Mouse (Mus musculus): ENCODE measurements at regions not wholly inside any gene's neighbourhood (a gene's known extent, or its start where the extent isn't known, plus 50 kb on each side); places are given as distances from the start of the nearest gene placed in this dataset.

DNA sequence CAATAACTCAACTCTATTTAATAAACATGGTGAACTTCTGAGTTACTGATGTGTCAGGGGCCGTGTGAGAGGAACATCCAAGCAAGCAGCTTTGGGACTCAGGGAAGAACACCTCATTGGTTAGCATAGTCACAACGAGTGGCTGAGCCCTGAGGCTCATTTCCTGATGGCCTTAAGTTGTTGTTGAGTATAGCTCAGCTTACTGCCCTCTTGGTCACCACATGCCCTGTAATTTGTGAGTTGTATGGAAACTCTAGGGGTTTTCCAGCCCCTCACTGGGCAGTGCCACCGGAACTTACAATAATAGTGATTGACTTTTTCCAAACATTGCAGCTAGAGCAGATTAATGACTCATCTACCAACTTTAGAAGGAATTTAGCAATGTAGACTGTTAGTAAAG, 173.4 kb downstream of the 1700129C05Rik start:
- no peak for DNase-seq (ENCODE audit: inconsistent age in 2 of 2, low spot score in 1 of 2)

DNA sequence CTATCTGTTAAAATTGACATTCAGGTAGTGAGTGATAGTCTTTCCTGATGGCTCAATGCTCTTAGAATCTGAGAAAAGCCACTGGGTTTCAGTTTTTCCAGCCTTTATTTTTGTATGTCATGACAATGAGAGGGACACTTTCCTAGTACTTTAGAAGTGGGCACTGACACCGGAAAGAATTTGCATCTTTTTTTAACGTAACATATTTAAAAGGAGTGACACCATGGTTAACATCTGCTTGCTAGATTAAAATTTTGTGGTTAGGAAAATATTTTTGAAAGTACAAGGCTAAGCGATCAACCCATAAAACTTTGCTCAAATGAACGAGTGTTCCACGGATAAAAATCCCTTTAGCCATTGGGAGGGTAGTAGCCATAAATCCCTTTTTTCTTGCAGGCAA, 174.7 kb downstream of the 1700129C05Rik start:
- DNase-seq (ENCODE audit: inconsistent age in 2 of 2, low spot score in 1 of 2): no peak

DNA sequence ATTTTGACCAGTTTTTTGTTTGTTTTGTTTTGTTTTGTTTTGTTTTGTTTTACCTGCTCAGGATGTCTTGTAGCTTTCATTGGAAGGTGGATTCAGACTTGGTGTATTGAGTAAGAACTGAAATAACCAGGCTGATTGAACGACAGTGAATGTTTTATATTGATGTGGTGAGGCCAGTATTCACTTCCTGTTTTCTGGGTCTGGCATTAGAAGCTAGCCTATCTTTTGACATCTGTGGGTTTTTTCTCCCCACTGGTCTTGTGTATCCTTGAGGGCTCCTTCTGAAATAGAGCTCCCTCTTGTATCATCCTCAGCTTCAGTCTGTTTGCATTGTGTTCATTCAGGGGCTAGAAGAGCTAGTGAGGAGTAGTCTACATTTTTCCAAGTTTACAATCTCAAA, 175.5 kb downstream of the 1700129C05Rik start:
- no peak for DNase-seq (ENCODE audit: inconsistent age in 2 of 2, low spot score in 1 of 2)

DNA sequence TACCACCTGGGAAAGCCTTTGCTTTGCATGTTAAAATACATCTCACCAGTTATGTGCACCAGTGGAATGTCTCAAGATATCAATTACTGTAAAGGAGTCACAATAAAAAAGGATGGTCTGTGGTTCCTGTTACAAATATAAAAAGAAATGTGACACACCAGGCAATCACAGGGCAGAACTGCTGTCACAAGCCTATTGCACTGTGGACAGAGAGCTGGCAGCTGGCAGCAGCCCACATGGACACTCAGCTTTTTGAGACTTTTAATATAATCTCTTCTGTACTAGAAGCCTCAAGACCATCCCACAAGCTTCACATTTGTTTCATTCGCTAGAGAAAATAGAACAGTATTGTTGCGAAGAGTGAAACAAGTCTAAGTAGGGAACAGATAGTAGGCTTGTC, 197.7 kb downstream of the 1700129C05Rik start:
- no peak for DNase-seq (ENCODE audit: inconsistent age in 2 of 2, low spot score in 1 of 2)

DNA sequence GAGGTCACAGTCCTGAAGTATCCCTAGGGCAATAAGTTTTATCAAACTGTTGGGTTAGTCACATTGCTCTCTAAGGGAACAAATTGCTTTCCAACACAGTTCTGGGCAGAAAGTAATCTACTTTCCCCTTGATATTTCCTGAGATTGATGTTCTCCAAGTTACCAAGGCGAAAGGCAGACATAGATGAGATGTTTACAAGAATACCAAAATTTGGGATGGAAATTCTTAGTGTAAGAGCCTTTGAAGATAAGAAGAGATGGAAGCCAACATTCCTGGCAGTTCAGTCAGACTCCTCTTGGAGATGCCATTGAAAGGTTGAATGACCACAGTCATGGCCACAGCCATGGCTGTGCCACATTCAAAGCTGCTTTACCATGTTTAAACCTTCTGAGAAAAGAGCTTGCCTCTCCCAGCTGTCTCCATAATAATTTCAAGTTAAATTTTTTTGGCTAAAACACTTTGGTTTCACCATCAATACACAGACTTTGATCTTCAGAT, 199.4 kb downstream of the 1700129C05Rik start:
- DNase-seq (ENCODE audit: inconsistent age in 2 of 2, low spot score in 1 of 2): peak in 1 of 2 experiments; percentile 56

DNA sequence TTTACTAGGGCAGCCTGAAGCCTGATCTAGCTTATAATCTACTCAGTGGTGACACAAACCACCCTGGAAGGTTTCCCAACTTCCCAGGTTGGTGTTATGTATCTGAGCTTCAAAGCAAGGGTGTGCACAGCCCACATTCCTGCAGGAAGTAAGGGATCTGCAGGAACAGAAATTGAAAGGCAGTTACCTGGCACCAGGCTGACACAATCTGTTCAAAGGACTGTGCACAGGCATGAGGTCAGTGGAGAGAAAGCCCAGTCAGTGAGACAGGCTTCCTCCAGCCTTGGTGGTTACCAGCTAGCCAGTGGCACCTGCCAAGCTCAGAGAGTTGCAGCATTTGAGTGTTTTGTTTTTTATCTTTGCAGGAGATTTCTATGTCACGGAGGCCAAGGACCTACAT, 203.6 kb downstream of the 1700129C05Rik start:
- DNase-seq (ENCODE audit: inconsistent age in 2 of 2, low spot score in 1 of 2): peak in 1 of 2 experiments; percentile 76

DNA sequence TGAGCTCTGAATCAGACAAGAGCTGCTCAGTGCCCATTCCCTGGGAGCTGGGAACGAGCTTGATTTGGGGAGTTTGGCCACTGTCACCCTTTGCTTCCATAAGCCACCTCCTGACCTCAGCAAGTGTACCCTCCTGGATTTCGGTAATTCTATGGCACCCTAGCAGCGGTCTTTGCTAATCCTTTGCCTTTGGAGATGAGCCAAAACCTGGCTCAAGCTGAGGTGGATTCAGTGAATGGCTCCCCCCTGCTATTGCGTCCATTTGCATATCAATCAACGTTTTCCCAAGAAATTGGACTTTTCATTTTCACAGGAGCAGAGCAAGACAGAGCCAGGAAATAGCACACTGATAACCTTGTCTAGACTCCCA, 204.1 kb downstream of the 1700129C05Rik start:
- DNase-seq (ENCODE audit: inconsistent age in 2 of 2, low spot score in 1 of 2): no peak

DNA sequence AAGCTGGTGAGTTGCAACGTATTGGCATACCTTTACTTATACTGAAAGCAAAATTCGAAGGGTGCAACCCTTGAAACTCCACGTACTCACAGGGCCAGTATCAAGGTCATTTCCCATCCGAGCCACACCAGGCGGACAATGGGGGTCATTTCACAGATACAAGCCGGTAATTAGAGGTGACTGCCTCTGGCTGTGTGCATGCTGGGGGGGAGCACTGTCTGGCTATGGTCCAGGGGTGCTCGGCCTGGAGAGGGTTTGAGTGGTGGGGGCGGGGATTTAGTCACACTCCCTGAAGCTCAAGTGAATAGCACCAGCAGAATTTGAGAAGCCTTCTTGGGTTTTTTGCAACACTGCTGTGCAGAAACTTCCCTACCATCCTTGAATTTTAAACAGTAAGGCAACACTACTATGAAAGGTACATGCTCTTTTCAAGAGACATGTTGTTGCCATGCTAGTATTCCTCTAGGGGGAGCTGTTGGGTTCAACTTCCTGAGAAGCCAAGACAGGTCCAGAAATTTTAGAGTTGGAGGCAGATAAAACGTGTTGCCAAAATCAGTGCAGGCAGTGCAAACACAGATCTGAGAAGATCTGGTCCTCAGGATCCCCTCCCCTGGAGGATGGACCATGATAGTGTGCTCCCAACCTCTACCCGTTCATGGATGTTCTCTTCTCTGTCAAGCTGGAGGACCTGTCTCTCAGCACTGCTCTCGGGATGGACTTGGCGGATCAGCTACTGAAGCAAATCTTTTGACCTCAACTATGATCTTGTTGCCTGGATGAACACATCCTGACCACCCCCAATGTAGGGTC, 204.7 kb downstream of the 1700129C05Rik start:
- peak in 1 of 2 experiments; percentile 71 for DNase-seq (ENCODE audit: inconsistent age in 2 of 2, low spot score in 1 of 2)

DNA sequence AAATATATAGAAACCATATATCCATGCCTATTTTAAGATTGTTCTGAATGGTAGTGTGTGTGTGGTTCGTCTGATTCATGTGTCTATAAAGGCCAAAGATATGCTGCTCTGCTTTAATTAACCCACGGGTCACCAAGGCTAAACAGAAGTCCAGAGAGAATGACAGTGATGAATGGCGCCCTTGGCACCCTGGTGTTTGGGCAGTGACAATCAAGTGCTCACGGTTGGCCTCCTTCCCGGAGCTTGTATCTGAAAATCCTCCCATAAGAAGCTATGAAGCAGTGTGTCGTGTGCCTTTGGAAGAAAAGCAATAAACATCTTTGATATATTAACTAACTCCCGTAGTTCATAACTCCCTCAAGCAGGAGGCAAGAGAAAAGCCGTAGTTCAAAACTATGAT, 205.4 kb downstream of the 1700129C05Rik start:
- peak; percentile 36 to 88 for DNase-seq (ENCODE audit: inconsistent age in 2 of 2, low spot score in 1 of 2)

DNA sequence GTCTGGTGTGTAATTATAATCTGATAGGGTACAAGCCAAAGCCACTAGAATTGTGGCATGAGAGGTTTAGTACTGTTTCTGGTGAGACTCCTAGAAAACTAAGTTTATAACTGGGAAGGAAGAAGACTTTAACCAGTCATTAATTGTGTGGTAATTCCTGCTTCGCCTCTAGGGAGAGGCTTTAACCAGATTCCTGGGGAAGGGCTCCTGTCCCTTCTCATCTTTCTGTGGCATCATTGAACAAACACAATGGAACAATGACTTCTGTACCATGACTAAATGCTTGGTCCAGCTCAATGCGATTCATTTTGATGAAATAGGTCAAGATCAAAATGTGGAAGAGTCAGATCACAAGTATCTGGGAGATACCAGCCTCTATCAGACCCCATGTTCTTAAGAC, 206.6 kb downstream of the 1700129C05Rik start:
- no peak for DNase-seq (ENCODE audit: inconsistent age in 2 of 2, low spot score in 1 of 2)

DNA sequence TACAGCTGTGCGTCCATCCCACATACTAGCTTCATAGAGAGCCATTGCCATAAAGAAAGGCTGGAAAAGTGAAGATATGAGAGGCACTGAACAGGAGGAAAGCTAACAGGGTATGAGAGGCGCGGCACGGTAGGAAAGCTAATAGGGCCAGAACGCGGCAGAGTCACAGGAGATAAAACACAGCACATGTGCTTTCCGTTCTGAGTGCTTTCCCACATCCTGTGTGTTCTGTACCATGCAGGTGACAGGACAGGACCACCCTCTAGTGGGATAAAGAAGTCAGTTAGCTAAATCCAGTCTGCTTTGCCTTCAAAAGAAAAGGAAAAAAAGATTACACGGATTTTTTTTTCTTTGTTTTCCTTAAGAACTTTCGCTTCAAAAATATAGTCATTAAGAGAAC, 224.8 kb downstream of the 1700129C05Rik start:
- no peak for DNase-seq (ENCODE audit: inconsistent age in 2 of 2, low spot score in 1 of 2)

DNA sequence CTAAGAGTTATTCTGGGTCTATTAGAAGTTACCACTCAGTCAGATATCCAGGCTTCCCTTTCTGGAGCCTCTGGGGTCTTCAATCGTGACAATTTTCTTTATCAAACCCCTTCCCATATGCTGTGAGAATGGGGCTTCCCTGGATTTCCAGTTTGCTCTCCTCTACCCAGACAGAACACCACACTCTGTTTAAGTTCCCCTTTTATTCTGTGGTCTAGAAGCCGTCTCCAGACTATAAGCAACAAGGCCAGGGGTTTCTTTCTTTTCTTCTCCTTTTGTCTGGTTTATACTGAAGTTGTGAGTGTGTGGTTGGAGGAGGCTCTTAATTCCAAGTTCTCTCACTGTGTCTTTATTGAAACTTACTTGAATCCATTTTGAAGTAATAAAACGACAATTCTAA, 225.5 kb downstream of the 1700129C05Rik start:
- no peak for DNase-seq (ENCODE audit: inconsistent age in 2 of 2, low spot score in 1 of 2)

DNA sequence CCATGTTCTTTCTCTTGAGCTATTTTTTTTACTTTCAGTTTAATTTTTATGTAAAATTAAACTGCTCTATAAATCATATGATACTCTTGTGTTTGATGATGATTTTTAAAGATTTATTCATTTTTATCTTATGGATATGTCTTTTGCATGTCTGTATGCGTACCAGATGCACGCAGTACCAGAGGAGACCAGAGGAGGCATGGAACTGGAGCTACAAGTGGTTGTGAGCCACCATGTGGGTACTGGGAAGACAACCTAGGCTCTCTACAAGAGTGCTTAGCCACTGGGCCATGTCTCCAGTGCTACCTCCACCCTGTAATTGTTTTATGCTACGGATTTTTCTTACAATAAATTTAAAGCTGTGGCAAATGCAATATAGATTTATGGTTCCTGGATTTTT, 227.8 kb downstream of the 1700129C05Rik start:
- no peak for DNase-seq (ENCODE audit: inconsistent age in 2 of 2, low spot score in 1 of 2)

DNA sequence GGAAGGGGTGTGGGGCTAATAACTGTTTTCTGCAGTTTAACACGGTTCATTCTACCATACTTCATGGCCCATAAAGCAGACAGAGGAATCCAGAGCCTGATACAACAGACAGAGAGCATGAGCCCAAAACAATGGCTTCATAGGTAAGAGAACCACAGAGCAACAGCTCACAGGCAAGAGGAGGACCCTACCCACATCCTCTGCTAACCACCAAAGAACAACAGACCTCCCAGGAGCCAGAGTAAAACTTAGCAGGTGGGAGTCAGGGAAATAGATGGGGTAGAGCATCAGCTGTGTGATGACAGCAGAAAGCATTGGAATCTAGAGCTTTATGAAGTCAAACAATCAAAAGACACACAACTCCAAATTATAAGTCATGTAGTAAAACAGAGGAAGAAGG, 231.8 kb downstream of the 1700129C05Rik start:
- no peak for DNase-seq (ENCODE audit: inconsistent age in 2 of 2, low spot score in 1 of 2)

DNA sequence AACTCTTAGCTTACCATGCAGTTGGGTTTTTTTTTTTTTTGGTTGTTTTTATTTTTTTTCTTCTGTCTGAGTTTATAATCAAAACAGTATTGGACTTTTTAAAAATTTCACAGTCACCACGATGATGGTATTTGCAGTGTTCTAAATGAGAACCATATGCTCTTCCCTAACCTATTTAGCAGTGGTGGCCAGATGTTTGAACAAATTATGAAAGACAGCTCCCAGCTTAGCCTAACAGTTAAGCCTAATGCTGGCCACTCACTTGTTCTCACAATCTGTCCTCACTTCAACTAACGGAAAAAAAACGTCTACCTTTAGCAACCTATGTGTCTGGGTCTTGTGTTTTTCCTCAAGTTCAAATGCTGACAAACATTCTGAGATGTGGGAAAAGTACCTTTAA, 234.8 kb downstream of the 1700129C05Rik start:
- DNase-seq (ENCODE audit: inconsistent age in 2 of 2, low spot score in 1 of 2): no peak

DNA sequence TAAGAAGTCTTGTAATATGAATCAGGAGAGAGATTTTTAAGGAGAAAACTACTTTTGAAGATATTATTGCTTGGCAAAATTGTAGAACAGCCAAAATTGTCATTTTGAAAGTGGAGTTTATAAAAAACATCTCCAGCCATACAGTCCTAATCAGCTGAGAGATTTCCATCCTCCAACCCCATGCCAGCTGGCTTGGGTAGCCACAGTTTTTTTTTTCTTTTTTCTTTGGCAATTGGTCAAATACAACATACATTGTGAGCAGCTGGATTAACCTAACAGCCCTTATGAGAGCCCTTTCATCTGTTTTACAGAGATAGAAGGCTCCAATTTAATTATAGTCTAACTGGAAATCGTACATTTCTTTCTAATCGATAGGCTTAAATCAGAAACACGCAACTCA, 235.3 kb downstream of the 1700129C05Rik start:
- no peak for DNase-seq (ENCODE audit: inconsistent age in 2 of 2, low spot score in 1 of 2)

DNA sequence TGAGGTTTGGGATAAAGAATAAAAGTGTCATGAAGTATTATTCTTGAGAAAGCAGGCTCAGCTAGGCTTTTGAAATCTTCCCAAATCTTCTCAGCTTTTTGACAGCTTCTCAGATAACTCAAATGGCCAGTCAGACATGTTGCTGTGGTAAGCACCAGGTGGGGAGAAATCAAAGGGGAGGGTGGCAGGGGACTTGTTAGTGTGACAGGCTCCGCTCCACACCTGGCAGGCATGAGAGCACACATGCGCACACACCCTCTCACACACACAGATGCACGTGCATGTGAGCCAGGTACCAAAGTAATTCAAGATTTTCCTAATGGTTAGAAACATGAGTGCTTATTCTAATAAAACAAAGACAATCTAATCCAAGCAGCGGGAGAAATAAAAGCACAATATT, 236.1 kb downstream of the 1700129C05Rik start:
- no peak for DNase-seq (ENCODE audit: inconsistent age in 2 of 2, low spot score in 1 of 2)

DNA sequence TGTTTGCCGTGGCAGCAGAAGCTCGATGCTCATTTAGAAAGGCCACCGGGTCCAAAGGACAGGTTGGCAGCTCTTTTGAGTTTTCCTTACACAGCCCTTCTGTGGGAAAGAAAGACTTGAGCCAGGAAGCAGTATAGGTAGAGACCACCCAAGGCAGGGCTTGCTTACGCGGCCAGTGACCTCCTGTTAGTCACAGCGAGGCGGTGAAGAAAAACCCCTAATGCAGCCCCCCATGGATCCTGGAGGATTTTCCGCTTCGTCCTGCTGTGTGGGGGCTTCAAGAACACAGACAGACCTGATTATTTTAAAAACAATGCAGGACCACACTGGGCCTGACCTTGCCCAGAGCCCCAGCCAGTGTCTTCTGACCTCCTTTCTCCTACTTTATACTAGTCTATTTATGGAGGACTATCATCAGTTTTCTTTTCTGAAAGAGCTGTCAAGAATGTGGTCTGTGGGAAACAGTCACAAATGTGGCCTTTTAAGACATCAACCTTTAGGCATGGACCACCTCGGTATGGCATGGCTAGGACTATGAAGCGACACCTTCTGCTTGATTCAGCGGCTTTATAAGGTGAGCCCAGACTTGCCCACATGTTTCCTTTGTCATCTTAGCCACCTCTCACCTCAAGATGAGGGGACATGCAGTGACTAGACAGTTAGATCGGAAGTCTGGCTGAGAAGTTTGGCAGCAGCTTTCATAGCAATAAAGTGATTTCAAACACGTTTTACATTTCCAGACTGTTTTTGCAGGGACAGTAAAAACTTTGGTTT, 274.3 kb downstream of the 1700129C05Rik start:
- peak in 1 of 2 experiments; percentile 29 for DNase-seq (ENCODE audit: inconsistent age in 2 of 2, low spot score in 1 of 2)

DNA sequence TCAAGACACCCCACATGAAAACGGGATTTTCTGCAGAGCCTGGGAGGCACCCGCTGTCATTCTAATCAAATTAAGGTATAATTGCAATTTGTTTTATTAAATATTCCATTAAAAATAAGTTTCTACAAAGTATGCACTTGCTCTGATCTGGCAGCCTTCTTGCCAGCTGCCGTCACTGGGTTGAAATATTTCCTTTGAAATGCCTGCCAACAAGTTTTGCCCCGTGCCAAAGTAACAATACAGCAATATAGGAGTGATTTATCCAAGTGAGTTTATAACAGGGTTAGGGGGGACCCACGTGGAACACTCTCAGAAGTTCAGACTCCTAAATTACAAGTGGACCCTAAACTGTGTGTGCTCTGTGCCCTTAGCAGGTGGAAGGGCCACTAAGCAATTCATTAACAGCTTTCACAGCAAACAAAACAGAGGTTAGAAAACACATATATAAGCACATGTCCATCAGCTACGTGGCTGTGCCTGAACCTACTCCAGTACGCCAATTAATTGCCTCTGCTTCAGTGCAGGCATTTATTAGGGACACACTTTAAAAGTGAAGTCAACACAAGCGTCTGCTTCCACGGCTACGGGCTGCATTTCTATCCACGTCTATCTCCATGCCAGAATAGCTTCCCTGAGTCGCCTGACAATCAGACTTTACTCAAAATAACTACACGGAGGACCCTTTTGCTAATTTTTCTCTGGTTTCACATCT, 275.1 kb downstream of the 1700129C05Rik start:
- DNase-seq (ENCODE audit: inconsistent age in 2 of 2, low spot score in 1 of 2): peak; percentile 33 to 83

DNA sequence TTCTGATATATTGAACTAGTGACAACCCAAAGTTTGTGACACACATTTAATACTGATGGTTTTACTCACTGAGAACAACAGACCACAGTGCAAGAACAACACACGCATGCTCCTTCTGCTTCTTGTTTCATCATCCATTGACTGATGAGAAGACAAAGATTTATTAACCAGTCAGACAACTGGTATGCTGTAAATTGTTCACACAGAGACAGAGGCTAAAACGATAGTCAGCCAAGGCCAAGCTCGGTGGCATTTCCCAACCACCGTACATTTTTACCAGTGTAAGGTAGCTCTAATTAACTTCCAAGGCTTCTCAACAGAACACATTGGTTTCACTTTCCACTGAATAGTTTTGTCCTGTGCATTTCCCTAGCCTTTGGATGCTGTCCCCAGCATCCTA, 287.8 kb downstream of the 1700129C05Rik start:
- DNase-seq (ENCODE audit: inconsistent age in 2 of 2, low spot score in 1 of 2): peak in 1 of 2 experiments; percentile 65

DNA sequence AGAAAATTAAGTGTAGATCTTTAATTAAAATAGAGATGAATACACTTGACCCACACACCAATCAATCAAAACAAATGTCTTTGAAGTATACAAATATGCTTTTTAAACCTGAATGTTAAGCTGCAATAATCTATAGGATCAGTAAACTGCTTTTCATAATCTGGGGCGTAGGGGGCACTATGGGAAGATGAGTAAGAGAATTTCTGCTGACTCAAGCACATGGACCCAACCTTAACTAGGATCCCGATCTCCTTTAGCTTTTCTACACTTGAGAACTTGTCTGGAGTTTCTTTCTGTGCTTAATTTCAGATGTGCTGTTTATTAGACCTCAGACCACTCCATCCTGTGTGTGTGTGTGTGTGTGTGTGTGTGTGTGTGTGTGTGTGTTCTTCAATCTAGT, 298.1 kb downstream of the 1700129C05Rik start:
- no peak for DNase-seq (ENCODE audit: inconsistent age in 2 of 2, low spot score in 1 of 2)
